Mouse (Mus musculus): ENCODE measurements at regions not wholly inside any gene's neighbourhood (a gene's known extent, or its start where the extent isn't known, plus 50 kb on each side); places are given as distances from the start of the nearest gene placed in this dataset.

GRCm38 (mm10) chr15:61517265-61517664, 594.5 kb upstream of the A1bg start:
- TF ChIP-seq CTCF (IDR thresholded peaks at IDR 0.05; ENCODE audit: low read depth) (no peak), EP300 (optimal IDR thresholded peaks at IDR 0.05) (no peak)

Measured in stomach, postnatal 0 days (tissue).